Mouse (Mus musculus) duodenum, adult 2 months (tissue): ENCODE measurements around the gene Glt8d2. TPM values are rescaled to one million over a fixed set of nuclear protein-coding genes. Genes with fewer than 3 reads are reported as not detected.

Experiments
- polyA plus RNA-seq: library from polyadenylated mRNA; depleted of rRNA; stranded (reverse); fragments of >200 nt; gene quantifications from 2 replicates; pipeline ENCODE4 v1.2.3, GENCODE M21; 2012; ENCODE audit warnings: low replicate concordance; rRNA removed

Glt8d2 gene
- polyA plus RNA-seq, result 0.21 and 0.26 TPM in 2 replicates

GRCm38 (mm10) chr10:82690494-82690893, at the start of gene Glt8d2:
Gene Glt8d2, minus strand, starts transcription at chr10:82690650.

GRCm38 (mm10) chr10:82695956-82696355, 5.5 kb upstream of the Glt8d2 start, which contains the start of gene Hcfc2:
Gene Hcfc2, plus strand, starts transcription at chr10:82696160.

GRCm38 (mm10) chr10:82629586-82630255, 60.7 kb downstream of the Glt8d2 start, which contains the start of gene Tdg:
Gene Tdg, plus strand, starts transcription at chr10:82629828.

GRCm38 (mm10) chr10:82622671-82623552, 67.5 kb downstream of the Glt8d2 start, which contains the start of gene 1190007I07Rik:
Gene 1190007I07Rik, minus strand, starts transcription at chr10:82623228.

Other genes with a start within 250 kb of the Glt8d2 start
- gene Gm1553, start 198.0 kb downstream of the Glt8d2 start, polyA plus RNA-seq, result not detected in 2 replicates
- gene 1190007I07Rik, start 67.4 kb downstream of the Glt8d2 start, polyA plus RNA-seq, result 37.3 and 65.4 TPM in 2 replicates
- gene Tdg, start 60.8 kb downstream of the Glt8d2 start, polyA plus RNA-seq, result 11.5 and 16.3 TPM in 2 replicates
- gene Hcfc2, start 5.5 kb upstream of the Glt8d2 start, polyA plus RNA-seq, result 1.7 and 1.8 TPM in 2 replicates
- 3.9 and 5.2 TPM in 2 replicates for gene Nfyb, start 73.5 kb upstream of the Glt8d2 start, polyA plus RNA-seq
- gene Txnrd1, start 143.3 kb upstream of the Glt8d2 start, polyA plus RNA-seq, result 92.6 and 99.3 TPM in 2 replicates
- gene Eid3, start 176.0 kb upstream of the Glt8d2 start, polyA plus RNA-seq, result 0.32 and 0.44 TPM in 2 replicates